Mouse (Mus musculus): ENCODE data around the gene Mcfd2. TPM values are rescaled to one million over a fixed set of nuclear protein-coding genes. Genes with fewer than 3 reads are reported as not detected.
"Not testable (repeated sequence)": the region's sequence is repeated elsewhere in the genome, so short reads cannot be mapped to it uniquely, and the experiment has no call there.

Gene Mcfd2
- polyA plus RNA-seq, 1 experiment from 2014 or later = 50.2 TPM

DNA sequence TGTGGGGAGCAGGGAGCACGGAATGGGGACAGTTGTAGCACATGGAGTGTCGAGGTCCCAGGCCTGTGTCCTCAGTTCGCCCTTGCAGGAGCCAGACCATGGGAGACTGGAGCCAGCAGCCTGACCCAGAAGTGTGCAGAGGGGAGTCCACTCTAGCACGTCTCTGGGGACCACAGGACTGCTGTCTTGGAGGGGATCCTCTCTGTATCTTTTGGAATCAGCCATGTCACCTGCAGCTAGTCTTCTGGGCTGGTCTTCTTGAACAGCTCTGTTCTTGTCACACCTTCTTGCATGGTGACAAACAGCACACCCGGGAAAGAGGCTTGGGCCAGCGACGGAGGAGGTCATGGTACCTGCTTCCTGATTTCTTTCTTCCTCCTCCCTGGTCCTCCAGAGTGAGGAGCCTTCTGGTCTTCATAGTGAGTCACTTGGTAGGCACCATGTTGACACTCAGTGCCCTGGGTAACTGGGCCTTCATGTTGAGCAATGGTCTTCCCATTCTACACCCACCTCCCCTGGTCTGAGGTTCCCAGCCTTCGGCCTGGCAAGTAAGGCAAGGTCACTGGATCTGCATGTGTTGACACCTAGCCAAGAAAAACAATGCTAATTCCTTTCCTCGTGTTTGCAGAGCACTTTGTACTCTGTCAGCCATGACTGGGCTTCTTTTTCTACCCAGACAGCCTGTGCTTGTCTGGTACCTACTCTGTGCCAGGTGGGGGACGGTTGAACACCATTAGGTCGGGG lies 38.6 kb upstream of the Mcfd2 start:
- H3K9me3 ChIP-seq (replicated peaks) = no peaks in the 10 kb centered on the region
- H3K4me1 ChIP-seq (replicated peaks) = peaks cover 30% of the 10 kb centered on the region
- no peak overlapping the region for H3K4me2 ChIP-seq
- H3K27ac ChIP-seq = no peak overlapping the region
- H3K27me3 ChIP-seq = no peaks in the 10 kb centered on the region
- H3K4me3 ChIP-seq (replicated peaks) = no peak overlapping the region
- no peak overlapping the region for H3K9ac ChIP-seq
- DNase-seq (no peak), ATAC-seq (ENCODE audit: low read depth) (0 out of 2 replicates have a peak, but pooled peaks have one; percentile 18)
- H3K36me3 ChIP-seq = peaks cover 18% of the 10 kb centered on the region
- 70% methylated on average over 11 of the region's 11 CpGs for WGBS (ENCODE audit: insufficient replicate concordance)

DNA sequence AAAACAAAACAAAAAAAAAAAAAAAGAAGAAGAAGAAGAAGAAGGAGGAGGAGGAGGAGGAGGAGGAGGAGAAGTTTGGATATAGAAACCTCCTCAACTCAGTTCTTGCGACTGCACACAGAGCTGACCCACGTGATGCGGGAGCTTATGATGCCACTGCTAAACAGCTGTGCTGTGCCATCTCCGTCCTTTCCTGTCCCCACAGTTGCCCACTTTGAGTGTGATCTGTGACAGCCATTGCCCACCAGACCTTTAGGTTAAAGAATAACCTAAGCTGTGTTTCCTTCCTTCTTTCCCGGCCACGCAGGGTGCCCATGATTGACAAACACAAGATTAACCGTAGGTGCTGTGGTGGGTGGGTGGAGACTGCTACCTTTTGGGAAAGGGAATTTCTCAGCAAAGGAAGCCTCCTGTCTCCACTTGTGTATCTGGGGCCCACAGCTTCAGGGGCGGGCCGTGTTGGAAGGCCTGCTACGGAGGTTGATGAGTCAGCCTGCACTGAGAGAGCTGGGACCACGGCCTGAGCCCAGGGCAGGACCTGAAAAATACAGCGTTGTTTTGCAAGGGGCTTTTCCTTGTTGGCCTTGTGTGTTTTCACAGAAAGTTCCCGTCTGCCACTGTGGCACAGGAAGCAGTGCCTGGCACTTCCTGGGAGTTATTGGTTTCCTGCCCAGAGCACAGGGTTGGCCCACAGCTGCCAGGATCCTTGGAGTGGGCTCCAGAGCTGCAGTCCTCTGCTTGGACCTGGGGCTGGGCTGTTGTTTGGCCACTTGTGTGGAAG lies 36.5 kb upstream of the Mcfd2 start:
- WGBS (ENCODE audit: insufficient replicate concordance) = 26% methylated on average over 13 of the region's 13 CpGs
- ATAC-seq (ENCODE audit: low read depth) = peak; percentile 63

DNA sequence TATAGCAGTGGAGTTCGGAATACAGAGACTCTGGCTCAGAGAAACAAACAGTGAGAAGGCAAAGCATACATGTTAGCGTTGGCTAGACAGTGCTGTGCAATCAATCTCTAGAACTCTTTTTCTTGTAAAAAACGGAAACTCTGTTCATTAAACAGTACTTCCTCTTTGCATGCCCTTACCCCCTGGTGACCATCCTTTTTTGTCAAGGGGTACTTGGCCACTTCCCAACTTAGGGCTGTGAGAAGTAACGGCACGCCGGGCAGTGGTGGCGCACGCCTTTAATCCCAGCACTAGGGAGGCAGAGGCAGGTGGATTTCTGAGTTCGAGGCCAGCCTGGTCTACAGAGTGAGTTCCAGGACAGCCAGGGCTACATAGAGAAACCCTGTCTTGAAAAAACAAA lies 35.9 kb upstream of the Mcfd2 start:
- DNase-seq; H3K36me3 ChIP-seq; H3K4me3 ChIP-seq (replicated peaks); H3K4me2 ChIP-seq; ATAC-seq (ENCODE audit: low read depth); H3K27ac ChIP-seq; H3K9ac ChIP-seq; H3K27me3 ChIP-seq; H3K9me3 ChIP-seq (replicated peaks): not testable (repeated sequence)
- H3K4me1 ChIP-seq (replicated peaks) = peaks cover 44% of the 10 kb centered on the region
- WGBS (ENCODE audit: insufficient replicate concordance) = 54% methylated on average over 9 of the region's 9 CpGs

More for the DNA sequence above, 36.5 kb upstream of the Mcfd2 start:
- peak overlapping the region; percentile 50 for H3K27ac ChIP-seq
- peaks cover 5% of the 10 kb centered on the region; the same call in 1 of the 2 replicates for H3K36me3 ChIP-seq
- no peaks in the 10 kb centered on the region for H3K9me3 ChIP-seq (replicated peaks)
- no peaks in the 10 kb centered on the region for H3K27me3 ChIP-seq
- DNase-seq = no peak
- H3K4me2 ChIP-seq = no peak overlapping the region
- peaks cover 44% of the 10 kb centered on the region for H3K4me1 ChIP-seq (replicated peaks)
- no peak overlapping the region for H3K4me3 ChIP-seq (replicated peaks)
- H3K9ac ChIP-seq = 0 out of 2 replicates have a peak overlapping the region, but pooled peaks have one; percentile 7

DNA sequence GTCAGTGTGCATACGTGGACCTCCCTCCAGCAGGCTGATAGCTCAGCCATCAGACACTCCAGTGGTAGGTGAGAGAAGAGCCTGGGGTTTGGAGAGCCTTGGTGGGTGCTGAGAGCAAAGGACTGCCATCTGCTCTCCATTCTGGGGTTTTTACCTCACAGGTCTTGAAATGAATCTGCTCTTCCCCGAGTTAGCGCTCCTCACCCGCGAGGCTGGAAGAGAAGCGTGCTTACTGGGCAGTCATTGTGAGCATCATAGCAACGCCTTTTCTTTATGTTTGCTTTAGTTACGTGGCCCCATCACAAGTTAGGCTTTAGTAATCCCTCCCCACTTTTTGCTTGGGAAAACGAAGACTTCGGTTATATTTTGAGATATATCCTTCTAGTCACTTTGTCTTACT lies 34.6 kb upstream of the Mcfd2 start:
- 81% methylated on average over 10 of the region's 10 CpGs for WGBS (ENCODE audit: insufficient replicate concordance)
- Histone ChIP-seq H3K4me3 (replicated peaks) (no peak overlapping the region), H3K4me1 (replicated peaks) (peaks cover 51% of the 10 kb centered on the region), H3K9me3 (replicated peaks) (no peaks in the 10 kb centered on the region), H3K27me3 (no peaks in the 10 kb centered on the region), H3K36me3 (peaks cover 18% of the 10 kb centered on the region), H3K4me2 (no peak overlapping the region), H3K27ac (no peak overlapping the region), H3K9ac (no peak overlapping the region)
- DNase-seq (no peak), ATAC-seq (ENCODE audit: low read depth) (no peak)

DNA sequence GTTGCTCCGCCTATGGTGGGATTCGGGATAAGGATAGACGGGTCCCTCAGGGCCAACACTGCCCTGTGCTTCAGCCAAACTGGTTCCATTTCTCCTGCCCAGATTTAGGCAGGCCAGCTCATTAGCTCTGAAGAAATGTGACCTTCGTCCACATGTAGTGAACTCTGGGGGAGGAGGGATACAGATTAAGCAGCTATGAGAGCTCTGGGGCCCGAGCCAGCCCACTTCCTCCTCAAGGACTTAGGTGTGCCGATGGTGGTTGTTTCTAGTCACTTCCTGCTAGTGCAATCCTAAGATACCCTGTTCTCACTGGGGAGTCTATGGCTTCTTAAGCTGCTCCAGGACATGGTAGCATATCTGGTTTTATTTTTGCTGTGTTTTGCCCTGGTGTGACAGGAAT lies 33.2 kb upstream of the Mcfd2 start:
- 35% methylated on average over 6 of the region's 6 CpGs for WGBS (ENCODE audit: insufficient replicate concordance)
- no peak for ATAC-seq (ENCODE audit: low read depth)
- no peak for DNase-seq
- Histone ChIP-seq H3K9me3 (replicated peaks) (no peaks in the 10 kb centered on the region), H3K27me3 (no peaks in the 10 kb centered on the region), H3K36me3 (peaks cover 32% of the 10 kb centered on the region), H3K4me2 (no peak overlapping the region), H3K9ac (no peak overlapping the region), H3K27ac (no peak overlapping the region), H3K4me3 (replicated peaks) (no peak overlapping the region), H3K4me1 (replicated peaks) (peaks cover 47% of the 10 kb centered on the region)

DNA sequence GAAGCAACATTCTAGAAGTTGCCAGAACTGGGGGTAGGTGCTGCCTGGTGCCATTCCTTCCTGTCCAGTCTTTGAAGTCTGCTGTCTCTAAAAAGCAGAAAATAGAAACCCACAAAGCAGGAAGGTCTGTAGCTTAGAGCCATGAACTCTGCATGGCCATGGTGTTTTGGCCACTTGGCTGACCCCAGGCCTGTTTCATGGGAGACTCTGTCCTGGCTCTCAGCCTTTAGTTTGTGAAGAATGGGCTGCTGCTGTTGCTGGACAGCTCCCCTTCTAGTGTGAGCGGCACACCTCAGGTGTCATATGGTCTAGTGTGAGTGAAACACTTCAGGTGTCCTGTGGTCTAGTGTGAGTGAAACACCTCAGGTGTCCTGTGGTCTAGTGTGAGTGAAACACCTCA lies 31.0 kb upstream of the Mcfd2 start:
- peaks cover 53% of the 10 kb centered on the region for H3K36me3 ChIP-seq
- not testable (repeated sequence) for H3K27me3 ChIP-seq; H3K9ac ChIP-seq; DNase-seq; H3K4me3 ChIP-seq (replicated peaks); H3K27ac ChIP-seq; H3K4me2 ChIP-seq; H3K9me3 ChIP-seq (replicated peaks); ATAC-seq (ENCODE audit: low read depth)
- peaks cover 30% of the 10 kb centered on the region for H3K4me1 ChIP-seq (replicated peaks)
- 89% methylated on average over 1 of the region's 1 CpGs for WGBS (ENCODE audit: insufficient replicate concordance)

DNA sequence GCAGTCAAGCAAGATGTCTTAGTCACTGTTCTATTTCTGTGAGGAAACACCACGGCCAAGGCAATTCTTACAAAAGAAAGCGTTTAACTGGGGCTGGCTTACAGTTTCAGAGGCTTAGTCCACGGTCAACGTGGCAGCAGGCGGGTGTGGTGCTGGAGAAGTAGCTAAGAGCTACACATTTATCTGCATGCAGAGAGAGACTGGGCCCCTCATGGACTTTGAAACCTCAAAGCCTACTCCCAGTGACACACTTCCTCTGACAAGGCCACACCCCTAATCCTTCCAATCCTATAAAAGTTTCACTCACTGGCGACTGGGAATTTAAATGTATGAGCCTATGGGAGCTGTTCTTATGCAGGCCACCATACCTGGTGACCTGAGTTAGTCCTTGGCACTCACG lies 30.0 kb upstream of the Mcfd2 start:
- no peak overlapping the region for H3K4me3 ChIP-seq (replicated peaks)
- H3K36me3 ChIP-seq = peaks cover 62% of the 10 kb centered on the region
- no peak overlapping the region for H3K9ac ChIP-seq
- ATAC-seq (ENCODE audit: low read depth) = peak; percentile 56; the same call in 1 of the 2 replicates
- 52% methylated on average over 7 of the region's 7 CpGs for WGBS (ENCODE audit: insufficient replicate concordance)
- no peaks in the 10 kb centered on the region for H3K27me3 ChIP-seq
- no peak overlapping the region for H3K27ac ChIP-seq
- no peaks in the 10 kb centered on the region for H3K9me3 ChIP-seq (replicated peaks)
- no peak for DNase-seq
- peaks cover 35% of the 10 kb centered on the region for H3K4me1 ChIP-seq (replicated peaks)
- no peak overlapping the region for H3K4me2 ChIP-seq

DNA sequence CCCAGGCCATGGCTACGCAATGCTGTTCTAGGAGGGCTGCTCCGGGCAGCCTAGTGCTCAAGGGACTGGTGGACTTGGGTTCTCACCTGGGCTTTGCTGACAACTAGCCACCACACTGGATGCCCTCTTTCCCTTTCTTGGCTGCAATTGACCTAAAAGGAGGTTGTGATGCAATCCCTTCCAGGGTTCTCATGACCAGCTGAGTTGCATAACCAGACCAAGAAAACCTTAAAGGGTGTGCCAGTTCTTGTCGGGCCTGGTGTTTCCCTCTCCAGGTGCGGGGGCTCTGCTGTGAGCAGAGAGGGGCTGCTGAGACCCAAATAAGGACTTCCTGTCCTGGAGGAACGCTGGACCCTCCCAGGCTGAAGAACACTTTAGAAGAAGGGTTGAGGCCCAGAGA lies 27.4 kb upstream of the Mcfd2 start:
- Histone ChIP-seq H3K9ac (no peak overlapping the region), H3K4me3 (replicated peaks) (no peak overlapping the region), H3K4me2 (no peak overlapping the region), H3K9me3 (replicated peaks) (no peaks in the 10 kb centered on the region), H3K36me3 (peaks cover 65% of the 10 kb centered on the region), H3K27ac (no peak overlapping the region), H3K4me1 (replicated peaks) (peaks cover 21% of the 10 kb centered on the region), H3K27me3 (no peaks in the 10 kb centered on the region)
- DNase-seq (no peak), ATAC-seq (ENCODE audit: low read depth) (no peak)
- 75% methylated on average over 5 of the region's 5 CpGs for WGBS (ENCODE audit: insufficient replicate concordance)

DNA sequence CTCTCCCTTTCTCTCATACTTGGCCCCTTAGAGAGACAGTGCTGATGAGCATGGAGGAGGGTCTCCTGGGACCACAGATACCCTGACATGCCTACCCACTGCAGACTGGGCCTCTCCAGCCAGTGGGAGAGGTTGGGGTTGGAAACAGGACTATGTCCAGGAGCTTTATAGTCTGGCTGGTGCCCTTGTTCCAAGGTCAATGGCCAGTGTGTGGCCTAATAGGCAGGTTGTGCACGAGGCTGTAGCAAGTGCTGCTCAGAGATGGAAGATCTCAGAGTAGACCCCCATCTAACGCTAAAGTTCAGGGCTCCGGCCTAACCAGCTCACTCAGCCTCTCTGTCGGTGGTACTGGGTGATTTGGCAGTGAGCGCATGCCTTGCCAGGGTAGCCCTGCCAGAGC lies 26.0 kb upstream of the Mcfd2 start:
- no peaks in the 10 kb centered on the region for H3K9me3 ChIP-seq (replicated peaks)
- H3K27me3 ChIP-seq = no peaks in the 10 kb centered on the region
- no peak for DNase-seq
- WGBS (ENCODE audit: insufficient replicate concordance) = 79% methylated on average over 5 of the region's 5 CpGs
- H3K27ac ChIP-seq = no peak overlapping the region
- H3K4me1 ChIP-seq (replicated peaks) = peaks cover 26% of the 10 kb centered on the region
- peaks cover 65% of the 10 kb centered on the region for H3K36me3 ChIP-seq
- no peak overlapping the region for H3K4me2 ChIP-seq
- H3K9ac ChIP-seq = no peak overlapping the region
- no peak overlapping the region for H3K4me3 ChIP-seq (replicated peaks)
- ATAC-seq (ENCODE audit: low read depth) = no peak

DNA sequence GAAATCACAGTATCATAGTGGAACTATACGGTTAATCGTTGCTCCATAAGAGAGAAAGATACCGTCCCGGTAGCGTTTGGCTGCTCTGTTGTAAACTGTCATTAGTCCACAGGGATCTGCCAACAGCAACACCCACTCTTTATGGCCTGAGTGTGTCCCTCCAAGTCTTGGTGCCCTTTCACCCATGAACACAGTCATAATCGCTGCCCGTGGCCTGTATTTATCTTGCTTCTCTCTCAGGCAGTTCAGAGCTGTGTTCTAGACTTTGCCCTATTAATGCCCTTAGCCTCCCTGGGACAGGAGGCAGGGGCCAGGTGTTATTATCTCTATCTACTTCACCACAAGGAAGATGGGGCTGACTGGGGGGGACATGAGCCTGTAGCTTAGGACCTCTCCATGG lies 25.3 kb upstream of the Mcfd2 start:
- WGBS (ENCODE audit: insufficient replicate concordance) = 75% methylated on average over 7 of the region's 7 CpGs
- Histone ChIP-seq H3K9ac (no peak overlapping the region), H3K27me3 (no peaks in the 10 kb centered on the region), H3K9me3 (replicated peaks) (no peaks in the 10 kb centered on the region), H3K27ac (no peak overlapping the region), H3K4me2 (no peak overlapping the region), H3K4me1 (replicated peaks) (peaks cover 33% of the 10 kb centered on the region), H3K36me3 (peaks cover 60% of the 10 kb centered on the region), H3K4me3 (replicated peaks) (no peak overlapping the region)
- DNase-seq (no peak), ATAC-seq (ENCODE audit: low read depth) (no peak)

DNA sequence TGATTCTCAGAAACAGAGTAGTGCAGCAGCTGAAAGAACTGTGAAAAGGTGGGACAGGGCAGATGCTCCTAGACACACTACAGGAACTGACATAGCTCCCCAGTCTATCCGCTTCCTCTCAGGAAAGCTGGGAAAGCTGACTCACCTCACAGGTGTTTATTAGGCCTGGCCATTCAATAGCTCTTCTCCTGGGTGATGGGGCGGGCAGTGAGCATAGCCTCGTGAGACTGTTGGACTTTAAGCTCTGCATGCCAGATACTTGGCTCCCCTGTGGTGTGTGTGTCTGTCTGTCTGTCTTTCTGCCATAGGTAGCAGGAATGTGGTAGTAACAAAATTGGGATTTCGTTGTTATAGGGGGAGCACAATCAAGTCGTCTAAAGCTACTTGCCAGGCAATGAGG lies 23.6 kb upstream of the Mcfd2 start:
- no peak for DNase-seq
- no peaks in the 10 kb centered on the region for H3K27me3 ChIP-seq
- no peak overlapping the region for H3K9ac ChIP-seq
- H3K27ac ChIP-seq = no peak overlapping the region
- no peak for ATAC-seq (ENCODE audit: low read depth)
- no peak overlapping the region for H3K4me2 ChIP-seq
- H3K4me1 ChIP-seq (replicated peaks) = peaks cover 39% of the 10 kb centered on the region
- H3K4me3 ChIP-seq (replicated peaks) = no peak overlapping the region
- WGBS (ENCODE audit: insufficient replicate concordance) = 77% methylated on average over 5 of the region's 5 CpGs
- no peaks in the 10 kb centered on the region for H3K9me3 ChIP-seq (replicated peaks)
- H3K36me3 ChIP-seq = peaks cover 43% of the 10 kb centered on the region
